Mouse (Mus musculus): ENCODE results near the gene Cdc37.

Gene Cdc37

GRCm38 (mm10) chr9:21097793-21098192 is 52.0 kb downstream of the Cdc37 start:
- DNase-seq (ENCODE audit: low read depth, low spot score) = no peak

- no peak for DNase-seq (ENCODE audit: low read depth, low spot score)
Observed at GRCm38 (mm10) chr9:21095958-21096357, 53.8 kb downstream of the Cdc37 start.

- no peak for DNase-seq (ENCODE audit: low read depth, low spot score)
Observed at GRCm38 (mm10) chr9:21093423-21093822, 56.4 kb downstream of the Cdc37 start.

GRCm38 (mm10) chr9:21091707-21092320 is 58.0 kb downstream of the Cdc37 start, which contains the start of the genes Gm38431 and Raver1:
TSS of gene Gm38431 (minus strand) at chr9:21091997.
TSS of gene Raver1 (minus strand) at chr9:21092008.
- DNase-seq (ENCODE audit: low read depth, low spot score) = peak; percentile 98

- no peak for DNase-seq (ENCODE audit: low read depth, low spot score)
Observed at GRCm38 (mm10) chr9:21090972-21091706, 58.6 kb downstream of the Cdc37 start.

GRCm38 (mm10) chr9:21090537-21090936 is 59.2 kb downstream of the Cdc37 start:
- no peak for DNase-seq (ENCODE audit: low read depth, low spot score)

GRCm38 (mm10) chr9:21083324-21083723 is 66.5 kb downstream of the Cdc37 start:
- DNase-seq (ENCODE audit: low read depth, low spot score) = no peak

All from skeletal muscle tissue, adult 2 months (tissue).